Mouse (Mus musculus) forebrain, postnatal 0 days (tissue): ENCODE measurements at regions not wholly inside any gene's neighbourhood (a gene's known extent, or its start where the extent isn't known, plus 50 kb on each side); places are given as distances from the start of the nearest gene placed in this dataset.

Experiments
- ATAC-seq: fragments of 200-750 bp; cut with Nextera tagmentation; 2 replicates; pipeline ENCODE4 v1.8.0; 2017; ENCODE audit warnings: mild to moderate bottlenecking, moderate library complexity
- DNase-seq: peaks from one replicate; pipeline ENCODE4 v3.0.0-alpha.2; 2015
- H3K27ac ChIP-seq: fragments of 300-500 bp; sonication (generic); 2 replicates; pipeline ENCODE4 v1.5.1; 2014; ENCODE audit warnings: low read depth, mild to moderate bottlenecking, antibody characterized with exemption, low read length, moderate library complexity, mixed read lengths
- H3K27me3 ChIP-seq: fragments of 300-500 bp; sonication (generic); 2 replicates; pipeline ENCODE4 v1.6.1; 2014; ENCODE audit warnings: mild to moderate bottlenecking, low read length, mixed read lengths; ENCODE audit not compliant: insufficient read depth
- H3K36me3 ChIP-seq: fragments of 300-500 bp; sonication (generic); 2 replicates; pipeline ENCODE4 v1.6.1; 2014; ENCODE audit warnings: mild to moderate bottlenecking, moderate library complexity; ENCODE audit not compliant: insufficient read depth
- H3K4me1 ChIP-seq: fragments of 300-500 bp; sonication (generic); 2 replicates; pipeline ENCODE4 v1.6.1; 2014; ENCODE audit warnings: antibody characterized with exemption; ENCODE audit not compliant: insufficient read depth
- H3K4me2 ChIP-seq: fragments of 300-500 bp; sonication (generic); 2 replicates; pipeline ENCODE4 v1.6.1; 2014; ENCODE audit warnings: low read depth, mild to moderate bottlenecking, moderate library complexity
- H3K4me3 ChIP-seq: fragments of 300-500 bp; sonication (generic); 2 replicates; pipeline ENCODE4 v1.5.1; 2014; ENCODE audit warnings: low read depth, low read length, mixed read lengths
- H3K9ac ChIP-seq: fragments of 300-500 bp; sonication (generic); 2 replicates; pipeline ENCODE4 v1.6.1; 2014; ENCODE audit warnings: mild to moderate bottlenecking
- H3K9me3 ChIP-seq: fragments of 300-500 bp; sonication (generic); 2 replicates; pipeline ENCODE4 v1.6.1; 2016; ENCODE audit warnings: low read length
- CTCF ChIP-seq: sonication (generic); IDR thresholded peaks from 2 replicates; pipeline ENCODE4 v1.5.1; 2016; ENCODE audit warnings: antibody characterized with exemption, control low read depth, low read depth
- WGBS: fragments of 180-500 bp; shearing (Covaris S2); extraction: QIAGEN DNeasy Blood & Tissue Kit; methylation state at CpG from one replicate; pipeline ENCODE4 v1.1.7; 2014; 5-methylcytosine and 5-hydroxymethylcytosine counted together
- microRNA-seq, 2 experiments: library from miRNA; unstranded; fragments of <30 nt; microRNA quantifications; one replicate each; pipeline ENCODE4; 2016

DNA sequence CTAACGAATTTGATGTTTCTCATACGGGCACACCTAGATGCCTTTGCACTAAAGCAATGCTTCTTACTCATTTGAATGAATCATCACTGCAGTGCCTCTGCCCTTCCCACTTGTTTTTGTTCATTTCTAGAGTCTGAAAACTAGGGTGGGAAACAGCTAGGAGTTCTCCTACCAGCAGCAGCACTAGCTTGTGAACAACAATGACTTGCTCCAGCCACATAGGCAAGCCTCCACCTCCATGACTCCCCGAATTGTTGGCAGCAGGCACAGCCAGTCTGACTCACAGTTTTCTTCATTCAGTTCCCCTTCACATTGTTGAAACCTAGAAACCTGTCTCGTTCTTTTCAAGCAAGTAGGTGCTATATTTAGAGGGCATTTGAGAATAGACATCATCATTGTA lies 57.5 kb upstream of the Arg1 start:
- no peak overlapping the region for H3K9ac ChIP-seq
- H3K4me3 ChIP-seq: no peak overlapping the region
- H3K36me3 ChIP-seq: no peaks in the 10 kb centered on the region
- no peaks in the 10 kb centered on the region for H3K27me3 ChIP-seq
- 86% methylated on average over 4 of the region's 4 CpGs for WGBS
- TF ChIP-seq CTCF: no peak
- no peaks in the 10 kb centered on the region for H3K9me3 ChIP-seq
- H3K4me1 ChIP-seq: no peaks in the 10 kb centered on the region
- H3K27ac ChIP-seq: no peak overlapping the region
- H3K4me2 ChIP-seq: no peak overlapping the region
- DNase-seq: no peak
- ATAC-seq: no peak

DNA sequence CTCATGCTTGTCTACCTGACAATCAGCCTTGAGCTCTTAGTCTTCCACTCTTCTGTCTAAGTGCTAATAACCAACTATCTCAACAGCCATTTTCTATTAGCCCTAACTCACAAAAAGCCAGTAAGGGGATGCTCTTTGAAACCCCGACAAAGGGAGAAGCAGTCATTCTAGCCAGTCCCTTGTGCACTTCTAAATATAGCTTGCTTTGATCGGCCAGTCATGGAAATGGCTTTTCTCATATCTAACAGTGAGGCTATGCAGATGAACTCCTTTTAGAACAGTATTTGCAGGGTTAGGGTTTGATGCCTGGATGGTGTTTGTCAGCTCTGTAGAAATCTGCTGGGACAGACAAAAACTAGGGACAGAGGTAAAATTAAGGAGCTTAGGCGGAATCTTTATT lies 54.5 kb upstream of the Arg1 start:
- ATAC-seq (no peak), DNase-seq (no peak)
- H3K9me3 ChIP-seq: no peaks in the 10 kb centered on the region
- no peak overlapping the region for H3K4me3 ChIP-seq
- no peak overlapping the region for H3K27ac ChIP-seq
- no peak overlapping the region for H3K4me2 ChIP-seq
- no peaks in the 10 kb centered on the region for H3K36me3 ChIP-seq
- TF ChIP-seq CTCF: no peak
- 72% methylated on average over 3 of the region's 3 CpGs for WGBS
- H3K4me1 ChIP-seq: no peaks in the 10 kb centered on the region
- H3K9ac ChIP-seq: no peak overlapping the region
- H3K27me3 ChIP-seq: no peaks in the 10 kb centered on the region

Small RNAs in the stretch of these regions (microRNA-seq; reads per million reads assigned to microRNA genes)
- gene Gm22566: 0 reads per million in 2 experiments
